Mouse (Mus musculus) hindbrain, embryonic 15.5 days (tissue): ENCODE data around the gene Tln2. TPM values are rescaled to one million over a fixed set of nuclear protein-coding genes. Genes with fewer than 3 reads are reported as not detected.

Experiments used
- ATAC-seq: fragments of 200-750 bp; cut with Nextera tagmentation; 2 replicates; pipeline ENCODE4 v1.8.0; 2017; ENCODE audit warnings: low read depth, moderate number of reproducible peaks, moderate TSS enrichment; ENCODE audit not compliant: low FRiP score
- H3K27ac ChIP-seq: fragments of 300-500 bp; sonication (generic); replicated peaks from 2 replicates; pipeline ENCODE4 v1.5.1; 2015; ENCODE audit warnings: mild to moderate bottlenecking, inconsistent platforms
- H3K27me3 ChIP-seq: fragments of 300-500 bp; sonication (generic); 2 replicates; pipeline ENCODE4 v1.6.1; 2015; ENCODE audit warnings: control low read depth, inconsistent platforms
- H3K36me3 ChIP-seq: fragments of 300-500 bp; sonication (generic); 2 replicates; pipeline ENCODE4 v1.6.1; 2015; ENCODE audit warnings: control low read depth, inconsistent platforms
- H3K4me1 ChIP-seq: fragments of 300-500 bp; sonication (generic); replicated peaks from 2 replicates; pipeline ENCODE4 v1.6.1; 2015; ENCODE audit warnings: control low read depth, inconsistent platforms
- H3K4me2 ChIP-seq: fragments of 300-500 bp; sonication (generic); 2 replicates; pipeline ENCODE4 v1.6.1; 2015; ENCODE audit warnings: moderate library complexity, mild to moderate bottlenecking, inconsistent platforms
- H3K4me3 ChIP-seq: fragments of 300-500 bp; sonication (generic); 2 replicates; pipeline ENCODE4 v1.5.1; 2015; ENCODE audit warnings: mild to moderate bottlenecking, inconsistent platforms
- H3K9ac ChIP-seq: fragments of 300-500 bp; sonication (generic); 2 replicates; pipeline ENCODE4 v1.6.1; 2015; ENCODE audit warnings: inconsistent platforms
- H3K9me3 ChIP-seq: fragments of 300-500 bp; sonication (generic); 2 replicates; pipeline ENCODE4 v1.6.1; 2016; ENCODE audit warnings: control low read depth, inconsistent platforms
- WGBS: fragments of 180-500 bp; shearing (Covaris S2); methylation state at CpG from one replicate; pipeline ENCODE4 v1.1.7; 2015; 5-methylcytosine and 5-hydroxymethylcytosine counted together
- polyA plus RNA-seq: library from polyadenylated mRNA; unstranded; fragments of >200 nt; fragmentation: Nextera tagmentation; extraction: Ambion mirVana; gene quantifications from 2 replicates; pipeline ENCODE4 v1.2.1, GENCODE M21; 2015

The Tln2 gene
- polyA plus RNA-seq, 1 experiment from 2014 or later: 32.6 TPM

DNA sequence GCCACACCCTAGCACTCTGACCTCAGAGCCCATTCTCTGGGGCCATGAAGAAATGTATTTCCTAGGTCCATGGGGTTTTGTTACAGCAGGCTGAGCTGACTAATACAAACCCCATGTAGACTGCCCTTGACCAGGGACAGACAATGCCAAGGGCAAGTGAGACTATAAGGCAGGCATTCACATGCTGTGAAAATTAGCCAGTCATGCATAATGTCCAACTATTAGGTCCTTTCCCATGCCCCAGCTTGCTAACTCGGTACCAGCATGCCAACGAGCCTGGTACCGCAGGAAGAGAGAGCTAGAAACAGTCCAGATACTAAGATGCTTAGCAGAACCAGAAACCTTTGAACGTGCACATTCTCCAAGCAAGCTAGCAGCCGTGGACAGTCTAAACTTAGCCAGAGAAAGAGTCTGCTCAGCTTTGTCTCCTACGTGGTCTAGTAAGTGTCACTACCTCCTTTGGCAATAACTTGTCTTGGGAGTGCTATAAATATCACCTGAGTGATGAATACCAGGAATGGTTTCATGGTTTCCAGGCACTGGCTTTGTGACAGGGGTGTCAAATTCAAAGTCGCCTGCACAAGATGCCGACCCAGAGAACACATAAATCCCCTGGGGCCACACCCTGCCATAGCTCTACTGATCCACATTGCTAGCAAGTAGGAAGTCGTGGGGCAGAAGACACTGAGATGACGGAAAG is 22.2 kb upstream of the Tln2 start:
- Histone ChIP-seq H3K4me3 (no peak overlapping the region), H3K4me1 (no peaks in the 10 kb centered on the region), H3K36me3 (no peaks in the 10 kb centered on the region), H3K9ac (no peak overlapping the region), H3K9me3 (no peaks in the 10 kb centered on the region), H3K27ac (no peak overlapping the region), H3K27me3 (no peaks in the 10 kb centered on the region), H3K4me2 (no peak overlapping the region)
- 84% methylated on average over 10 of the region's 10 CpGs for WGBS
- no peak for ATAC-seq

DNA sequence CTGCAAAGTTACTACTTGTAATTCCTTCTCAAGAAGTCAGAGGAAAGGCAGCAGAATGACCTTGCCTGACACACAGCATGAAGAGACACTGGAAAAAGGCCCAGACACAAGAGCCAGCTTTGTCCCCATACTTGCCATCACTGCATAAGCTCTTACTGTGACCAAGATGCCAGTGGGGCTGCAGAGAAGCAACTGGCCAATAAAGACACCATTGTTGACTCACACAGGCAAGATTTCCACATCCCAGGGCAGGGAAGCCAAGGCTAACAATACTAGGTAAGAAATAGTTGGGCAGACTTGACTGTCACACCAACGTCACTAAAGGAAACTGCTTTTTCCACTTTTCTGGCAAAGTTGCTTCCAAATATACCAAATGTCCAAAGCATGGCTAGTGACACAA is 20.0 kb upstream of the Tln2 start:
- Histone ChIP-seq H3K27ac (no peak overlapping the region), H3K4me2 (no peak overlapping the region), H3K9me3 (no peaks in the 10 kb centered on the region), H3K4me1 (peaks cover 5% of the 10 kb centered on the region), H3K27me3 (no peaks in the 10 kb centered on the region), H3K9ac (no peak overlapping the region), H3K4me3 (no peak overlapping the region), H3K36me3 (no peaks in the 10 kb centered on the region)
- WGBS: 74% methylated on average over 1 of the region's 1 CpGs
- ATAC-seq: no peak

DNA sequence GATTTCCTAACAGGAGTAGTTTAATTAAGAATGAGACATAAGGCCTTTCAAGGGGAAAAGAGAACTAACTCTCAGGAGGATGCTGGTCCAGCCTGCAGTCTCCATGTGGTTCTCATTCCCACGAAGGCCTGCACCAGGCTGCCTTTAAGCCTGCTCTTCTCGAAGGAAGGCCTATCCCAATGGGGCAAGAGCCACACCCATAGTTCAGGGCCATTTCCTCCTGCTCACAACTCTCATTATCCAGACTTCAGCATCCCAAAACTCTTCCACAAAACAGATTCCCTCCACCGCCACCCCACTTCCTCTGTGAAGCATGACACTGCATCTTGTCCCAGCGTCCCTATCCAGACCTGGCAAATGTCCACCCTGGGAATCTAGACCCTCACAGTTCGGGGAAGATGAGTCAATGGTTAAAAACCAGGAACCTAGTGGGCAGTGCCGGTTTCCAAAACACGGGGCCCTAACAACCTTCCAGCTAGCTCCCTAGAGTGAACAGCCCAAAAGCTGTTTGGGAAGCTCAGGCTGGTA is 15.3 kb upstream of the Tln2 start:
- Histone ChIP-seq H3K9me3 (no peaks in the 10 kb centered on the region), H3K4me3 (no peak overlapping the region), H3K36me3 (no peaks in the 10 kb centered on the region), H3K4me2 (no peak overlapping the region), H3K9ac (no peak overlapping the region), H3K4me1 (peaks cover 30% of the 10 kb centered on the region), H3K27me3 (no peaks in the 10 kb centered on the region), H3K27ac (no peak overlapping the region)
- 74% methylated on average over 7 of the region's 7 CpGs for WGBS
- ATAC-seq: no peak

DNA sequence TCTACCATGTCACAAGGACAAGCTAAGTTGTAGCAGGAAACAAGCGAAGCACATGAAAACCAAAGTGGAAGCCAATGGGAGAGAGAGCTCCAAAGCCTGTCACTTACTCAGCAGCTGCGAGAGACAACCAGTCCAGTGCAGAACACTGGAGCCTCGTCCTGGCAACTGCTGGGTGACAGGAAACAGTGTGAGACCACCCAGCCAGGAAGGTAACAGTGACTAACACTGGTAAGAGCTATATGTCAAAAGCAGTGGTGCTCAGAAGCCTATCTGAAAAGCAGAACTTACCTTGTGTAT is 14.1 kb upstream of the Tln2 start:
- H3K36me3 ChIP-seq: no peaks in the 10 kb centered on the region
- H3K9me3 ChIP-seq: no peaks in the 10 kb centered on the region
- H3K27ac ChIP-seq: peak overlapping the region; percentile 23
- no peak overlapping the region for H3K4me3 ChIP-seq
- H3K4me2 ChIP-seq: 0 out of 2 replicates have a peak overlapping the region, but pooled peaks have one; percentile 13
- H3K9ac ChIP-seq: no peak overlapping the region
- 0 out of 2 replicates have a peak, but pooled peaks have one; percentile 66 for ATAC-seq
- peaks cover 30% of the 10 kb centered on the region for H3K4me1 ChIP-seq
- H3K27me3 ChIP-seq: no peaks in the 10 kb centered on the region
- WGBS: 29% methylated on average over 3 of the region's 3 CpGs

DNA sequence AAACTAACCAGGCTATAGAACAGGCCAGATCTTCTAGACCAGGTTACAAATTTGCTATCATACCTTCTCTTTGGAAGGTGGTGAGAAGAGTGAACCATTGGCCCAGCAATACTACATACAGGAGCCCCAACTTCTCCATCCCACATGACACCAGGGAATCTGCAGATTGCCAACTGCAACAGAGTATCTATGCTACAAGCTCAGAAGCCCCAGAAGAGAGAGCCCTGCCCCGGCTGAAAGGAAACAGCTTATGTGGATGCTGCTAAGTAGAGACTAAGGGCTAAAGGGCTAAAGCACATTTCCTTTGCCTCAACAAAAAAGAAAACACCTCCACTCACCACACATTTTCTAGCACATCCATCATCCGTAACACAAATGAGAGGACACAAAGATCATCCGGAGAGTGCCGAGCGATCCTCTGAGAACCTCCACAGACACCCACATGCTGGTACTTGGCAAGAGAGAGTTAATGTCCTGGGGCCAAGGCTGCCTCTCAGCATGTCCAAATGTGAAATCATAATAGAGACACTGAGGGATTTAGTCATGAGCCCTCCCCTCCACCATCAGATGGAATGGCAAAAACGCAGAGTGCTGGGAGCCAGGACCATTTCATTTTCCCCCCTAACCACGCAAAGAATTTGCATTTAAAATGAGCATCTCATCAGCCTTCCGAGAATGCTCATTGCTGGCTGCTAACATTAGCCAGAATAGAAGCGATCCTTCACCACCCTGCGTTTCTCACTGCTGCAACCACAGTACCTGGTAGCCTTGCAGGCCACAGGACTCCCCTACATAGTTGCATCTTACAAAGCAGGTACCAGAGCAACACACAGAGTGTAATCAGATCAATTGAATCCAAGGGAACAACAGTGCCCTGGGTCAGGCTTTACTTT is 13.5 kb upstream of the Tln2 start:
- Histone ChIP-seq H3K4me1 (peaks cover 30% of the 10 kb centered on the region), H3K36me3 (no peaks in the 10 kb centered on the region), H3K4me3 (no peak overlapping the region), H3K27ac (peak overlapping the region; percentile 23), H3K27me3 (no peaks in the 10 kb centered on the region), H3K9ac (no peak overlapping the region), H3K4me2 (peak overlapping the region; percentile 13), H3K9me3 (no peaks in the 10 kb centered on the region)
- no peak for ATAC-seq
- 14% methylated on average over 10 of the region's 10 CpGs for WGBS

DNA sequence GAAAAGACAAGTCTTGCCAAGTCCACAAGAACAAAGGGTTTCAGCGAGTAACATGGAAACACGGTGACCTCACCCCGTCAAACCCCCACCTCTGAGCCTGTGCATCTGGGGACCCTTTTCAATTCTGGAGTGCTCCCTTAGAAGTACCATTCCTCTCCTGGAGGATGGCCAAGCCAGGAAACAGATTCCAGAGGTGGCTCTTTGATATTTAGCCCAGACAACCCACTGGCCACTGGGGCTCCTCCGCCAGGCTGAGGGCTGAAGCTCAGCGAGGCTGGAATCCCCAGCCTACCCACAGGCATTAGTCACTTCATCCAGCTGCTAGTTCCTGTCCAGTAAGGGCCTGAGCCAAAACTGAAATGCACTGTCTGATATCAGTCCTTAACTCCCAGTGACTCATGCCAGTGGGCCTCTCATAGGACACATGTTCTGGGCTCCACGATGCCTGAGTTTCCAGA is 6.3 kb upstream of the Tln2 start:
- no peaks in the 10 kb centered on the region for H3K36me3 ChIP-seq
- H3K27ac ChIP-seq: no peak overlapping the region
- no peak overlapping the region for H3K9ac ChIP-seq
- ATAC-seq: no peak
- whole genome bisulfite sequencing: 70% methylated on average over 6 of the region's 6 CpGs
- H3K4me1 ChIP-seq: no peaks in the 10 kb centered on the region
- H3K9me3 ChIP-seq: no peaks in the 10 kb centered on the region
- no peak overlapping the region for H3K4me2 ChIP-seq
- H3K4me3 ChIP-seq: no peak overlapping the region
- no peaks in the 10 kb centered on the region for H3K27me3 ChIP-seq

DNA sequence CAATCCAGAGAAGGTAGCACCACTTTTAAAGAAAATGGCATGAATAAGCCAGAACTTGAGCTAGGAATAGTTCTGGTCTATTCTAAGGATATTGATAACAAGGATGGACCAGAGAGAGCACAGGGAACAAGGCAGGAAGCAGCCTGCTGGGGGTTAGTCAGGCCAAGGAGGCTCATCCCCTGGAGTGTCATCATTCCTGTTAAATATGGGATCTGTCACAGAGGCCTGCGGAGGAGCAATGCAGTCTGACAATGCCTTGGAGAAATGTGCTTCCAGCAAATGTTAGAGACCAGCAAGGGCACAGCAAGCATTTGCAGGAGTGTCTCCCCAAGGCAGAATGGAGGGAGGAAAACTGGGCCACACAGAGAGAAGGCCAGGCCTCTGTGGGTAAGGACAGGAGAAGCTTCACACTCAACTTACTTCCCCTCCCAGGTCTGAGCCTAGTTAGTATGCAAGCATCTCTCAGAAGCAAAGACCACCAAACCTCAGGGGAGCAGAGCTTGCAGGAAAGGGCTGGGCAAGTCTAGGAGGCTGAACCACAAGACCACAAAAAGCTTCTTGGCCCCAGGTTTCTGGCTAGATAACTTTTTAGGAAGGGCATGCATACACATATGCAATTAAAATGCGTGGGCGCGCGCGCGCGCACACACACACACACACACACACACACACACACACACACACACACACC is 9.5 kb downstream of the Tln2 start:
- Histone ChIP-seq H3K36me3 (no peaks in the 10 kb centered on the region), H3K27me3 (no peaks in the 10 kb centered on the region), H3K9me3 (no peaks in the 10 kb centered on the region), H3K4me2 (no peak overlapping the region), H3K4me3 (no peak overlapping the region), H3K9ac (no peak overlapping the region), H3K4me1 (peaks cover 10% of the 10 kb centered on the region; the same call in 1 of the 2 replicates), H3K27ac (0 out of 2 replicates have a peak overlapping the region, but pooled peaks have one; percentile 12)
- 82% methylated on average over 8 of the region's 8 CpGs for WGBS
- ATAC-seq: no peak

DNA sequence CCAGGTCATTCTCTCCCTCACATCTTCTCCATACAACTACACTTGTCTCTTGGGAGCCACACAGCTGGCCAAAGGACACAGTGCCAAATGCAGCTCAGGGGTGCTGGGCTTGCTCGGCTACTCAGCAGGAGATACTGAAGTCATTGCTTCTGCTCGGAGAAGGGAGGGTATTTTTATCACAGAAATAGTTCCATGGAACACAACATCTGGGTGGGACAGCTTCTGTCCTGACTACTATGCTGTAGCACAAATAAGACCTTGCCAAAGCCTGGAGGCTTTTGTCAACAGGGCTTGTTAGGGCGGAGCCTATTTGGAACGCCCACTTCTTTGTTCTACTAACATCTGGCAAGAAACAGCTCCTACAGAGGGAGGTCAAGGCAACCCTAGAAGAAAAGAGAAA is 10.2 kb downstream of the Tln2 start:
- ATAC-seq: no peak
- H3K27ac ChIP-seq: 0 out of 2 replicates have a peak overlapping the region, but pooled peaks have one; percentile 12

DNA sequence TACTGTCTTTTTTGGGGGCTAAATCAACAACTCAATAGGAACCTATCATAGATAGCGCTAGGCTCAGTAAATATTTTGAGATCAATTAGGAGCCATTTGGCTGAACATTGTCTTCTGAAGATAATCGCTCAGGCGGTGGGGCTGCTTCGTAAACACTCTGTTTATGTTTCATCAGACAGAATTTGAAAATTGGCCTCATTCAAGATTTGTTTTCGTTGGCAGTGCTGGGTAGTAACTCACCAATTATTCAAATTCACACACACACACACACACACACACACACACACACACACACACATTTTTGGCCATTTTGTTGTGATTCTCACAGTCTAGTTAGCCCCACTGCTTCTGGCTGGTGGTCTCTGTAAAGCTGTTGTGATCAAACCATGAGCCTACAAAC is 12.9 kb downstream of the Tln2 start:
- no peak for ATAC-seq
- 94% methylated on average over 5 of the region's 5 CpGs for WGBS
- H3K27me3 ChIP-seq: no peaks in the 10 kb centered on the region
- no peak overlapping the region for H3K9ac ChIP-seq
- H3K4me3 ChIP-seq: no peak overlapping the region
- no peak overlapping the region for H3K27ac ChIP-seq
- H3K9me3 ChIP-seq: no peaks in the 10 kb centered on the region
- no peaks in the 10 kb centered on the region for H3K36me3 ChIP-seq
- H3K4me2 ChIP-seq: no peak overlapping the region
- H3K4me1 ChIP-seq: peaks cover 10% of the 10 kb centered on the region; the same call in 1 of the 2 replicates

More for the DNA sequence above, 10.2 kb downstream of the Tln2 start:
- Histone ChIP-seq H3K9ac (no peak overlapping the region), H3K4me1 (peaks cover 10% of the 10 kb centered on the region; the same call in 1 of the 2 replicates), H3K4me3 (no peak overlapping the region), H3K36me3 (no peaks in the 10 kb centered on the region), H3K27me3 (no peaks in the 10 kb centered on the region), H3K4me2 (no peak overlapping the region), H3K9me3 (no peaks in the 10 kb centered on the region)
- 17% methylated on average over 4 of the region's 4 CpGs for WGBS

DNA sequence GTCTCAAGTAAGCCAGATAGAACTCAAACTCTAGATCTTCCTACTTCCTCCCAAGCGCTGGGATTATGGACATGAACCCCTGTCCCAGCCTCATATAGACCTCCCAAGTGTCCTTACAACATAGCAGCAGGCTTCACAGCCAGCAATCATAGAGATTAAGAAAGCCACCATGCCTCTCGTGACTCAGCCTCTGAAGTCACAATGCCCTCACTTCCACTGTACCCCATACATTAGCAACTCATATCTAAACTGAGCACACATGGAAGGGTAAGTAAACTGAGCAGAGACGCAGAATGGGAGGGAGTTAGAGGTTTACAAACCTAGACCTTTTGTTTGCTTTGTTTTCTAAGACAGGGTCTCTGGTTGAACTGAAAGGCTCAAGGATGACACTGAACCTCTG is 13.7 kb downstream of the Tln2 start:
- H3K27ac ChIP-seq: no peak overlapping the region
- H3K36me3 ChIP-seq: no peaks in the 10 kb centered on the region
- no peak overlapping the region for H3K4me2 ChIP-seq
- H3K9me3 ChIP-seq: no peaks in the 10 kb centered on the region
- no peaks in the 10 kb centered on the region for H3K27me3 ChIP-seq
- ATAC-seq: no peak
- no peak overlapping the region for H3K4me3 ChIP-seq
- H3K9ac ChIP-seq: no peak overlapping the region
- H3K4me1 ChIP-seq: peaks cover 10% of the 10 kb centered on the region
- WGBS: 92% methylated on average over 3 of the region's 3 CpGs

DNA sequence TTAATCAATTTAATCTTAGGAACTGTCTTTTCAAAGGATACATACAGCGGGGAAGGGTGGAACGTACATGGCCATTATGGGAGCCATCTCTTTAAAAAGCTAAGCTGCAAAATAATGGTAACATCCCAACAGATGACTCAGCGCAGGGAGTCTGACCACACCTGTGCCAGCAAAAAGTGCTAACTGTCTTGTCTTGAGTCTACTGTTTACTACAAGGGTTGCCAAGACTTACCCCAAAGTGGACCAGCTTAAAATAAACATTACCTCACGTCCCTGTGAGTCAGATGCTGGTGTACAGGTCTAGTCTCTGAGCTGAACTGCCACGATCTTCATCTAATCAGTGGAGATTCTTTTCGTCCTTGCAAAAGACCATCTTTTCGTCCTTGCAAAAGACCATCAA is 14.7 kb downstream of the Tln2 start:
- H3K4me3 ChIP-seq: no peak overlapping the region
- WGBS: 81% methylated on average over 7 of the region's 7 CpGs
- H3K9me3 ChIP-seq: no peaks in the 10 kb centered on the region
- no peak for ATAC-seq
- H3K27me3 ChIP-seq: no peaks in the 10 kb centered on the region
- peaks cover 17% of the 10 kb centered on the region for H3K4me1 ChIP-seq
- no peaks in the 10 kb centered on the region for H3K36me3 ChIP-seq
- H3K9ac ChIP-seq: no peak overlapping the region
- no peak overlapping the region for H3K27ac ChIP-seq
- no peak overlapping the region for H3K4me2 ChIP-seq

DNA sequence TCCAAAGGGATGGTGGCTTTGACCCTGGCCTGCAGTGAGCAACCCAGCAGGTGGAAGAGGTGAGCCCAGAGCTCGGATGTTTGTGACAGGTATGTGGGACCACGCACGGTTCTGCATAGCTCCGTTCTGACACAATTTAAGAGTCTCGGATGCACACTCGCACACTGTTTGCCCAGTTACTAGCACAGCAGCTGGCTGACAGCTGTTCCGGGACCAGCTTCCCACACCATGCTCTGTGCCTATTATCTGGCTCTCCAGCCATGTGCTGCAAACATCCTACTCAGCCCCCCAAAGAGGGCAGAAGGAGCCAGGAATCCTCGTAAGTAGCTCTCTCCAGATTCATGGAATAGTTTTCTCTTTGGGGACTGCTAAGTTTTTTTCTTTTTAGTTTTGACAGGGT is 17.6 kb downstream of the Tln2 start:
- H3K9me3 ChIP-seq: no peaks in the 10 kb centered on the region
- H3K27me3 ChIP-seq: no peaks in the 10 kb centered on the region
- H3K36me3 ChIP-seq: no peaks in the 10 kb centered on the region
- WGBS: 67% methylated on average over 8 of the region's 8 CpGs
- no peak overlapping the region for H3K4me2 ChIP-seq
- H3K4me3 ChIP-seq: no peak overlapping the region
- peak; percentile 38; the same call in 1 of the 2 replicates for ATAC-seq
- H3K9ac ChIP-seq: no peak overlapping the region
- H3K4me1 ChIP-seq: peaks cover 12% of the 10 kb centered on the region
- H3K27ac ChIP-seq: no peak overlapping the region
